Mouse (Mus musculus): ENCODE measurements at regions not wholly inside any gene's neighbourhood (a gene's known extent, or its start where the extent isn't known, plus 50 kb on each side); places are given as distances from the start of the nearest gene placed in this dataset.

GRCm38 (mm10) chr13:110537960-110538463 is 143.2 kb downstream of the Plk2 start:
- DNase-seq (ENCODE audit: extremely low spot score in 1 of 2, low spot score in 1 of 2), result no peak

DNA sequence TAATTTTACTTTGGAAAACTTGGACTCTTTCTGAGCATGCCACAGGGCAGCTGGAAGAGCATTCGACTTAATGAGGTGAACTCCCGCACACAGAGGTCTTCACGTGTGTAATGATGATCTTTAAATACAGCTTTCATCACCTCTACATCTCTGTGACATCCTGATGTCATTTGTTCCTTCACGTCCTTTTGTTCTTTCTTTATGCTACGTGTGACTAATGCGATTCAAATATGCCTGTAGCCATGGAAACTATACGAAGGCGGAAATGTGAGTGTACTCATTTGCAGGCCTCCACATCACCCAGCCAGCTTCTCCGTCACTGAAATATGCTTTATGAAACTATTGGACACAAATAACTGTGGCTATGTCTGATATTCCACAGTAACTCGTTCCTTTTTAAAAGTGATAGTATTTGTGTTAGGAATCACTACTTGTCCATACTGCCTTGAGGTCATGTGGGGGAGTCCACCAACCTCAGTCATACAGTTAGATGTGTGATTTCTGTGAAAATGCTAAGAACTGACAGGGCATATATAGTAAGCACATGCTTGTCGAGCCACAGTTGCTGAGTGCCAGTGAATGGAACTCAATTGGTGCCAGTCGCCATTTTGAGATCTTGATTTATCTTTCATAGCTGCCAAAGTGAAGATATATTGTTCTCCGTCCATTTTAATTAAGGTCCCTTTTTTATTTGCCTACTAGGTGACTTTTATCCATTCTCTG is 145.9 kb downstream of the Plk2 start:
- no peak for DNase-seq (ENCODE audit: extremely low spot score in 1 of 2, low spot score in 1 of 2)

- DNase-seq (ENCODE audit: extremely low spot score in 1 of 2, low spot score in 1 of 2), result no peak
Measured at GRCm38 (mm10) chr13:110541288-110542148, 146.7 kb downstream of the Plk2 start.

GRCm38 (mm10) chr13:110542303-110543065 is 147.6 kb downstream of the Plk2 start:
- no peak for DNase-seq (ENCODE audit: extremely low spot score in 1 of 2, low spot score in 1 of 2)

- no peak for DNase-seq (ENCODE audit: extremely low spot score in 1 of 2, low spot score in 1 of 2)
Measured at GRCm38 (mm10) chr13:110545454-110545853, 150.6 kb downstream of the Plk2 start.

DNA sequence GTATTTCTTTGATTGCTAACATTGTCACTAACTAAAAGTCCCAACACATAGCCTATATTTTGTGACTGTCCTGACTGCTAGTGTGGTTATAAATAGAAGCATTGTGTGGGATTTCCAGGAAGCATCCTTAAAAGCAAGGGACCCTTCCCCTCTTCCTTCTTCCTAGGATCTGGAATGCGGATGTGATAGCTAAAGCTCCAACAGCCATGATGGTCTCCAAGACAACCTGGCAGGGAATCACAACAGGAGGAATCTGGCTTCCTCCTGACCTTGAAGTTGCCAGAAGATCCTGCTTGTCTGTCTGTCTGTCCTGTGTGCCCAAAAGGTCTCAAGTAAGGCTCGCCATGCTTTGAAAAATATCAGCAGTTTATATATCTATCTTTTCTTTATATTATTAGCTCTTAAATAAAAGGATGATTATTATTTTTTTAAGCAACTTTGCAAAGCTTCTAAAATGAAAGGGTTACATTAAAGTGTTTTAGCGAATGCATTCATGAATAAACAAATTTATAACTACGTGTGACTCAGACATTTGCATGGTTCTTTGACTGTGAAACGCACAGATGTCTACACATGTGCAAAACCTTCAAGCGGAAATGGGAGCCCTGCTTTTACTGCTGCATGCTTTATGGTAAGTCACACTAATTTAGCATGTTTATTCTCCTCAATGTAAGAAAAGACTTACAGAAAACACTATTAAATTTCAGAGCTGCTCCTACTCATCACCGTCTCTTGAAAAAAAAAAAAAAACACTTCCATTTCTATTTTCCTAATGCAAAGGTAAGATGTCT is 160.9 kb downstream of the Plk2 start:
- no peak for DNase-seq (ENCODE audit: extremely low spot score in 1 of 2, low spot score in 1 of 2)

GRCm38 (mm10) chr13:110556355-110557095 is 161.7 kb downstream of the Plk2 start:
- DNase-seq (ENCODE audit: extremely low spot score in 1 of 2, low spot score in 1 of 2), result no peak

- peak in 1 of 2 experiments; percentile 21 for DNase-seq (ENCODE audit: extremely low spot score in 1 of 2, low spot score in 1 of 2)
Measured at GRCm38 (mm10) chr13:110557930-110558727, 163.3 kb downstream of the Plk2 start.

DNA sequence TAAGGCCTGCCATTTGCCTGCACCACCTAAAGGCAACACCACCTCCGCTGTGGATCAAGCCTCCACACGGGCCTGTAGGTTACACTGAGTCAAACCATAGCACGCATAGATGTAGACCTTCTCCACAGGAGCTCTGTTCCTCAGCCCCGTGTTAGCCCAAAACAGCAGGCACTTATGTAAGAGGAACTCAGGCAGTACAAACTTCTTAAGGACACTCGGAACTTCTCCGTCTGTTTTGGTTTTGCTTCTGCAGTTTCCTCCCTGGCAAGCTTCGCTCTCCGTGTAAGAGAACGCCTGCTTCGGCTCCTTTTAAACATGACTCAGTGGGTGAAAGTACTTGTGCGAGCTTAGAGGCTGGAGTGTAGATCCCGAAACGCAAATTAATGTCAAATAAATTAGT is 165.7 kb downstream of the Plk2 start:
- DNase-seq (ENCODE audit: extremely low spot score in 1 of 2, low spot score in 1 of 2), result no peak

GRCm38 (mm10) chr13:110562499-110562898 is 167.7 kb downstream of the Plk2 start:
- no peak for DNase-seq (ENCODE audit: extremely low spot score in 1 of 2, low spot score in 1 of 2)

DNA sequence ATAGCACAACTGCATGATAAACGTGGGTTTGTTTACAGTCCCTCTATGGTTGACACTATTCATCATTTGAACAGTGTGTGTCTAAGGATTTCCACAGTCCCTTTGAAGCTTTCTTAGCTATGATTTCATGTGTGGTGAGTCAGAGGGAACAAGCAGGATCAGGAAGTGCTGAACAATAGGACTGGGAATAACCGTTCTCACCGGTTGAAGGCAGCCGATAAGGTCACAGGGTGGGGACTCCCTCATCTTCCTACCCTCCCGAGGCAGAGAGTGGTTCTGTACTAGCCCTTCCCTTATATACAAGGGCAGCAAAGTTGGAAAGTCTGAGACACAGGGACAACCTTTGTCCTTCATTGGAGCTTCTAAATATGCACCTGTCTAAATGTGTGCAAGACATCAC is 168.1 kb downstream of the Plk2 start:
- DNase-seq (ENCODE audit: extremely low spot score in 1 of 2, low spot score in 1 of 2), result no peak

- DNase-seq (ENCODE audit: extremely low spot score in 1 of 2, low spot score in 1 of 2), result no peak
Measured at GRCm38 (mm10) chr13:110563967-110564366, 169.1 kb downstream of the Plk2 start.

- no peak for DNase-seq (ENCODE audit: extremely low spot score in 1 of 2, low spot score in 1 of 2)
Measured at GRCm38 (mm10) chr13:110568482-110569179, 173.8 kb downstream of the Plk2 start.

- no peak for DNase-seq (ENCODE audit: extremely low spot score in 1 of 2, low spot score in 1 of 2)
Measured at GRCm38 (mm10) chr13:110569180-110569512, 174.3 kb downstream of the Plk2 start.

DNA sequence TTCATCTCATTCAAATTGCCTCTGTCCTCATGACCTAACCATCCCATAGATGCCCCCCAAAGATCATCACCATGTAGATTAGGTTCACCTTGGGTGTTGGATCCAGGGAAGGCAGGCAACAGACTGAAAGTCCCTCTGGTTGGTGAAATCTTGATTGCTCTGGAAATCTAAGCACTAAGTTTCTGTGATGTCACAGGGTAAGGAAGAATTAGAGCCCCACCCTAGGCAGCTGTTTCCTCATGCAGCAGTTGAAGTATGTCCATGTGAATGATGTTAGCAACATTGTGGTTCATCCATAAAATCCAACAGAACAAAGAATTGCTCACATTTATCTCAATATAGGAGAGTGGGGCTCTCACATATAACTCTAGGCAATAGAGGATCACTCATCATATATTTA is 175.5 kb downstream of the Plk2 start:
- no peak for DNase-seq (ENCODE audit: extremely low spot score in 1 of 2, low spot score in 1 of 2)

DNA sequence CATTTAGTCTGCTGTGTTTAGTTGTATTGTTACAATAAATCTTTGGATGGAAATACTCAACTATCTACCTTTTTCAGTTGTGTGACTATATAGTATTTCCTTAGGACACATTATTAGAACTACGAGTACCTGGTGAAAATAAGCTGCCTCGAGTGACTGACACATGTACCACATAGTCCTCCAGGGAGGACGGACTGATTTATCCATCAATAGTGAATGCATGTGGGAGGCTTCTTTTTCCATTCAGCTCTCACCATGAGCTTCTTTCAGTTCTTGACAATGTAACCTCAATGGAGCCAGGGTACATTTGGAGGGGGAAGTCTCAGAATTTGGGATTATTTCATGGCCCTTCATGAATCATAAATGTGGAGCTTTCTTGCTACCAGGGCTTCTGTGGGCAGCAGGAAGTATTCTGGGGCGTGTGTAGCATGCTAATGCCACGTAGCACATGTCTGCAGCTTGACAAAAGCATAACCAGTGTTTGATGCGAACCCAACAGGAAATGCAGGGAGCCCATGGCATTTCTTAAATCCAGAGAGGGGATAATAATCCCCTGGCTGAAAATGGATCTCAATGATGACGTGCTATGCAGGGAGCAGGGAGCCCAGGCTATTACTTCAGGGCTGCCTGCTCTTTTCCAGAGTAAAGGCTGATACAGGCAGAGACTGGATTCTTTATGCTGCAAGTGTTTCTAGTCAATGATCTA is 178.7 kb downstream of the Plk2 start:
- DNase-seq (ENCODE audit: extremely low spot score in 1 of 2, low spot score in 1 of 2), result no peak

GRCm38 (mm10) chr13:110574764-110575471 is 180.1 kb downstream of the Plk2 start:
- DNase-seq (ENCODE audit: extremely low spot score in 1 of 2, low spot score in 1 of 2), result no peak

Data from layer of hippocampus, postnatal 25 days (tissue).